Mouse (Mus musculus) neural tube, embryonic 14.5 days (tissue): ENCODE measurements around the gene Ypel4. TPM values are rescaled to one million over a fixed set of nuclear protein-coding genes. Genes with fewer than 3 reads are reported as not detected.
A peak's percentile ranks its signal among the peaks of the same experiment; 100 is the strongest.

ENCODE experiments used
- ATAC-seq: fragments of 200-750 bp; cut with Nextera tagmentation; 2 replicates; pipeline ENCODE4 v1.8.0; 2017; ENCODE audit warnings: low read depth, mild to moderate bottlenecking, moderate TSS enrichment, moderate library complexity
- H3K27ac ChIP-seq: fragments of 300-500 bp; sonication (generic); 2 replicates; pipeline ENCODE4 v1.5.1; 2014; ENCODE audit warnings: low read depth, mild to moderate bottlenecking, control low read depth, low read length, moderate library complexity, mixed read lengths
- H3K27me3 ChIP-seq: fragments of 300-500 bp; sonication (generic); 2 replicates; pipeline ENCODE4 v1.6.1; 2014; ENCODE audit warnings: low read length; ENCODE audit not compliant: control insufficient read depth, insufficient read depth
- H3K36me3 ChIP-seq: fragments of 300-500 bp; sonication (generic); 2 replicates; pipeline ENCODE4 v1.6.1; 2014; ENCODE audit warnings: low read length, mixed read lengths; ENCODE audit not compliant: control insufficient read depth, insufficient read depth
- H3K4me1 ChIP-seq: fragments of 300-500 bp; sonication (generic); 2 replicates; pipeline ENCODE4 v1.6.1; 2014; ENCODE audit warnings: low read length; ENCODE audit not compliant: control insufficient read depth, insufficient read depth
- H3K4me2 ChIP-seq: fragments of 300-500 bp; sonication (generic); 2 replicates; pipeline ENCODE4 v1.6.1; 2014; ENCODE audit warnings: mild to moderate bottlenecking, low read depth, low read length, control low read depth
- H3K4me3 ChIP-seq: fragments of 300-500 bp; sonication (generic); 2 replicates; pipeline ENCODE4 v1.5.1; 2014; ENCODE audit warnings: low read depth, low read length, control low read depth, mixed read lengths
- H3K9ac ChIP-seq: fragments of 300-500 bp; sonication (generic); replicated peaks from 2 replicates; pipeline ENCODE4 v1.6.1; 2014; ENCODE audit warnings: low read depth, mild to moderate bottlenecking, control low read depth, low read length, mixed read lengths
- H3K9me3 ChIP-seq: fragments of 300-500 bp; sonication (generic); 2 replicates; pipeline ENCODE4 v1.6.1; 2016; ENCODE audit warnings: low read length; ENCODE audit not compliant: control insufficient read depth
- WGBS: fragments of 180-500 bp; shearing (Covaris S2); extraction: QIAGEN DNeasy Blood & Tissue Kit; methylation state at CpG from one replicate; pipeline ENCODE4 v1.1.7; 2014; 5-methylcytosine and 5-hydroxymethylcytosine counted together
- polyA plus RNA-seq: library from polyadenylated mRNA; unstranded; fragments of >200 nt; fragmentation: Nextera tagmentation; extraction: Ambion mirVana; gene quantifications from 2 replicates; pipeline ENCODE4 v1.2.1, GENCODE M21; 2014

Gene Ypel4
- polyA plus RNA-seq, 1 experiment from 2014 or later = 17.8 TPM

DNA sequence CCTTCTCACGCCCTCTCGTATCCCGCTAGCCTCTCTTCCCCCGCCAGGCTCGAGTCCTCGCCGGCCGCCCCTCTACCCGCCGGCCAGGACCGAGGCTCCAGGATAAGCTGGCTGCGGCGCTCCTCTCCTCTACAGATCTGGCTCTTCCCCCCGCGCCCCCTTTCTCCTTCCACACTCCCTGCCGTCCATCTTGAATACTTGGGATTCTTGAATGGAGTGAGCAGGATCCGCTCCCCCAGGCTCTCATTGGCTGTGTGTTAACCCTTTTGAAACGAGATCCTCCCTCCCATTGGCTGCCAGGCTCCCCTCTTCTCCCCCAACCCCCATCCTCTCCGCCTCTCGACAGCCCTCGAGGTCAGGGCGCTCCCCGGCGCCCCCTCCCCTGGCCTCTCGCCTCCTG lies 9.7 kb downstream of the Ypel4 start, which contains the start of gene Gm19426:
TSS of gene Gm19426 (minus strand) at position 95 of the 400 bp plus-strand sequence.
- WGBS = 2% methylated on average over 25 of the region's 25 CpGs
- H3K27me3 ChIP-seq = no peaks in the 10 kb centered on the region
- peaks cover 20% of the 10 kb centered on the region for H3K4me1 ChIP-seq
- H3K36me3 ChIP-seq = no peaks in the 10 kb centered on the region
- H3K9me3 ChIP-seq = no peaks in the 10 kb centered on the region
- ATAC-seq = peak; percentile 92
- H3K9ac ChIP-seq = peak within 1 kb of the TSS; percentile 85
- H3K4me3 ChIP-seq = peak within 1 kb of the TSS; percentile 80
- peak within 1 kb of the TSS; percentile 78 for H3K4me2 ChIP-seq
- H3K27ac ChIP-seq = peak within 1 kb of the TSS; percentile 94

- Histone ChIP-seq H3K27me3 (no peaks in the 10 kb centered on the region), H3K4me3 (peak overlapping the region; percentile 80), H3K9me3 (no peaks in the 10 kb centered on the region), H3K4me1 (peaks cover 20% of the 10 kb centered on the region), H3K9ac (peak overlapping the region; percentile 32; the same call in 1 of the 2 replicates), H3K36me3 (no peaks in the 10 kb centered on the region), H3K4me2 (peak overlapping the region; percentile 78), H3K27ac (peak overlapping the region; percentile 94; the same call in 1 of the 2 replicates)
- ATAC-seq = peak; percentile 25
- WGBS = under 1% methylated on average over 10 of the region's 10 CpGs
Measured at GRCm38 (mm10) chr2:84744126-84744525, 10.3 kb downstream of the Ypel4 start.

DNA sequence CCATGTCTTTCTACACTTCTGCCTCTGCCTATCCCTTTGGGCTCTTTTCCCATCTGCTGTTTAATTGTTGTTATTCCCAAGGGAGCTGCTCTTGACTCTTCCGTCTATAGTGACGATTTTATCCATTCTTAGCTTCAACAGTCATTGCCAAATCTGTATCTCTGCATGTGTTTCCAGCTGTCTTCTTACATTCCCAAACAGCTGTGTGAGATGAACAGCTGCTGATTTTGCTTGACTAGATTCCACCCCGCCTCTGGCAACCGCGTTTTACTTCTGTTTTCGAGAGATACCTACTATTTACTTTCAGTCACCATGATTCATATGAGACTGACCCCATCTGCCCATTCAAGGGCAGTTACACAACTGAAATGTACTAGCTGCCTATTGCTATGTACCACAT lies 16.3 kb downstream of the Ypel4 start:
- H3K4me3 ChIP-seq = no peak overlapping the region
- H3K36me3 ChIP-seq = no peaks in the 10 kb centered on the region
- H3K4me2 ChIP-seq = no peak overlapping the region
- H3K27me3 ChIP-seq = no peaks in the 10 kb centered on the region
- H3K4me1 ChIP-seq = no peaks in the 10 kb centered on the region
- 65% methylated on average over 6 of the region's 6 CpGs for WGBS
- H3K27ac ChIP-seq = no peak overlapping the region
- H3K9me3 ChIP-seq = no peaks in the 10 kb centered on the region
- no peak overlapping the region for H3K9ac ChIP-seq
- ATAC-seq = peak; percentile 51; the same call in 1 of the 2 replicates

GRCm38 (mm10) chr2:84756245-84756644 lies 22.4 kb downstream of the Ypel4 start:
- Histone ChIP-seq H3K9me3 (no peaks in the 10 kb centered on the region), H3K9ac (no peak overlapping the region), H3K27ac (no peak overlapping the region), H3K36me3 (no peaks in the 10 kb centered on the region), H3K4me3 (no peak overlapping the region), H3K4me2 (no peak overlapping the region), H3K27me3 (no peaks in the 10 kb centered on the region), H3K4me1 (no peaks in the 10 kb centered on the region)
- WGBS = 92% methylated on average over 5 of the region's 5 CpGs
- no peak for ATAC-seq

- WGBS = 57% methylated on average over 7 of the region's 7 CpGs
- no peaks in the 10 kb centered on the region for H3K4me1 ChIP-seq
- H3K27ac ChIP-seq = no peak overlapping the region
- no peaks in the 10 kb centered on the region for H3K9me3 ChIP-seq
- H3K27me3 ChIP-seq = no peaks in the 10 kb centered on the region
- no peak overlapping the region for H3K4me2 ChIP-seq
- ATAC-seq = no peak
- no peak overlapping the region for H3K9ac ChIP-seq
- no peaks in the 10 kb centered on the region for H3K36me3 ChIP-seq
- no peak overlapping the region for H3K4me3 ChIP-seq
Measured at GRCm38 (mm10) chr2:84757026-84757682, 23.3 kb downstream of the Ypel4 start.

DNA sequence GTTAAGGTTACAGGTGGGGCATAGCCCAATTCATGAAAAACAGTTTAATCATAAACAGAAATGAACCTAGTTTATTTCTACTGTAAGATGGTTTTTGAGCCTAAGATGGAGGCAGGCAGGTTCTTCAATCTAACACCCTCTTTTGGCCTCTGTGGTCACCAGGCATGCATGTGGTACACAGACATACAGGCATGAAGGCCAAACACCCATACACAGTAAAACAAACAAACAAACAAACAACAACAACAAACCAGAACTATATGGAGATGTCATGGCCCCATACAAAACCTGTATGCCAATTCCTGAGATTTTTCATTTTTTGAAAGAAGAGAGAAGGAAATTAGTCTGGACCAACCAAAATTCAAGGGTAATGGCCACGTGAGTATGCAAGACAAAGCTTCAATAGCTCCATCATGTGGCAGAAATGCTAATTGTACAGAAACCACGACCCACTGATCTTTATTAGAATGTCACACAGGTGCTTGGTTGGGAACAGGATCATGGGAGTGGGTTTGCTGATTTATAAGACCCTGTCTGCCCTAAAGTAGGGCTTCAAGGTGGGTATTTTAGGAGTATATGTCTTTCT lies 24.8 kb downstream of the Ypel4 start:
- H3K4me3 ChIP-seq = no peak overlapping the region
- no peak overlapping the region for H3K9ac ChIP-seq
- H3K27ac ChIP-seq = no peak overlapping the region
- WGBS = 5% methylated on average over 2 of the region's 2 CpGs
- H3K27me3 ChIP-seq = no peaks in the 10 kb centered on the region
- no peaks in the 10 kb centered on the region for H3K4me1 ChIP-seq
- H3K4me2 ChIP-seq = no peak overlapping the region
- peak; percentile 75; the same call in 1 of the 2 replicates for ATAC-seq
- H3K9me3 ChIP-seq = no peaks in the 10 kb centered on the region
- H3K36me3 ChIP-seq = no peaks in the 10 kb centered on the region

DNA sequence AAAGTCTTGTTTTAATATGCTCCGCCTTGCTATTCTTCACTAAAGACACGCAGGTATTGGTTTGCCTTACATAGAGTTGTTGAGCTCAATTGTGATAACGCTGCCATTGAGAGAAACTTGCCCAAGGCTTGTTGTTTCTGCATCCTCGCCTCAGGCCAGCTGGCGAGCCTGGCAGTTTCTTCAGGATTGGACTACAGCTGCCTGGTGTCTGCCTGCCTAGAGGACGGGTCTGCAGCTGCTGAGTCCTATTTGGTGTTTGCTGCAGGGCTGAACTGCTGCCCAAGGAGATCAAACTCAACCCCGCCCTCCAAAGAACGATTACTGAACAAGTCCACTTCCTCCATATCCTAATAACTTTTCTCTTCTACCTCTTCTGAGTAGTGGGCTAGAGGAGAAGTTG lies 26.9 kb downstream of the Ypel4 start:
- H3K4me2 ChIP-seq = no peak overlapping the region
- H3K4me3 ChIP-seq = no peak overlapping the region
- no peaks in the 10 kb centered on the region for H3K9me3 ChIP-seq
- H3K36me3 ChIP-seq = no peaks in the 10 kb centered on the region
- ATAC-seq = no peak
- H3K27me3 ChIP-seq = no peaks in the 10 kb centered on the region
- no peak overlapping the region for H3K9ac ChIP-seq
- WGBS = 73% methylated on average over 8 of the region's 8 CpGs
- H3K27ac ChIP-seq = no peak overlapping the region
- H3K4me1 ChIP-seq = no peaks in the 10 kb centered on the region

GRCm38 (mm10) chr2:84761309-84761708 lies 27.5 kb downstream of the Ypel4 start:
- Histone ChIP-seq H3K4me3 (no peak overlapping the region), H3K9ac (no peak overlapping the region), H3K9me3 (no peaks in the 10 kb centered on the region), H3K4me2 (no peak overlapping the region), H3K27me3 (no peaks in the 10 kb centered on the region), H3K27ac (no peak overlapping the region), H3K4me1 (no peaks in the 10 kb centered on the region), H3K36me3 (no peaks in the 10 kb centered on the region)
- ATAC-seq = no peak
- 90% methylated on average over 3 of the region's 3 CpGs for WGBS

GRCm38 (mm10) chr2:84761840-84762239 lies 28.0 kb downstream of the Ypel4 start:
- Histone ChIP-seq H3K4me2 (no peak overlapping the region), H3K27ac (no peak overlapping the region), H3K9ac (no peak overlapping the region), H3K4me3 (no peak overlapping the region), H3K27me3 (no peaks in the 10 kb centered on the region), H3K4me1 (no peaks in the 10 kb centered on the region), H3K36me3 (no peaks in the 10 kb centered on the region), H3K9me3 (no peaks in the 10 kb centered on the region)
- no peak for ATAC-seq
- WGBS = 94% methylated on average over 1 of the region's 1 CpGs
